Mouse (Mus musculus) layer of hippocampus, adult 8-10 months (tissue): ENCODE measurements at regions not wholly inside any gene's neighbourhood (a gene's known extent, or its start where the extent isn't known, plus 50 kb on each side); places are given as distances from the start of the nearest gene placed in this dataset.
"Not testable (repeated sequence)": the region's sequence is repeated elsewhere in the genome, so short reads cannot be mapped to it uniquely, and the experiment has no call there.

ENCODE experiments used
- DNase-seq, 2 experiments: peaks; one replicate each; pipeline ENCODE4 v3.0.0; 2022; ENCODE audit warnings: low spot score in 2 of 2

GRCm38 (mm10) chrX:70606349-70606748, 129.4 kb upstream of the Tmem185a start:
- no peak for DNase-seq

- DNase-seq, result peak; percentile 15 to 46
Observed at GRCm38 (mm10) chrX:70582344-70582743, 105.4 kb upstream of the Tmem185a start.

GRCm38 (mm10) chrX:70580171-70580570, 103.2 kb upstream of the Tmem185a start:
- DNase-seq, result peak in 1 of 2 experiments; percentile 8

- not testable (repeated sequence) for DNase-seq
Observed at GRCm38 (mm10) chrX:70574243-70574642, 97.3 kb upstream of the Tmem185a start.

GRCm38 (mm10) chrX:70570586-70570985, 93.6 kb upstream of the Tmem185a start:
- DNase-seq, result not testable (repeated sequence)

GRCm38 (mm10) chrX:70569339-70569979, 92.5 kb upstream of the Tmem185a start:
- not testable (repeated sequence) for DNase-seq
